Comparison of ENCODE assay signal across 8 mouse cellular contexts in genomic region chr13:55635146-55635571, GRCm38 (mm10). TPM values are rescaled to one million over a fixed set of nuclear protein-coding genes. Genes with fewer than 3 reads are reported as not detected.
A peak's percentile ranks its signal among the peaks of the same experiment; 100 is the strongest.
DNase-seq lines count a peak whose midpoint lies in the region; ATAC-seq lines count a peak whose summit lies in the region.

No protein-coding gene starts in this region.

- peaks cover 15% of the 10 kb centered on the region for H3K4me1 ChIP-seq in limb, embryonic 15.5 days
- peaks cover 14% of the 10 kb centered on the region; the same call in 1 of the 2 replicates for H3K4me1 ChIP-seq in stomach, embryonic 16.5 days (ENCODE audit: control insufficient read depth, insufficient read depth, low read length)

- H3K9me3 ChIP-seq in limb, embryonic 15.5 days = no peaks in the 10 kb centered on the region
- no peaks in the 10 kb centered on the region for H3K9me3 ChIP-seq in stomach, embryonic 16.5 days (replicated peaks; ENCODE audit: control insufficient read depth, low read length)

- peak overlapping the region; percentile 69 for H3K4me2 ChIP-seq in limb, embryonic 15.5 days
- H3K4me2 ChIP-seq in stomach, embryonic 16.5 days (ENCODE audit: low read depth, low read length) = peak overlapping the region; percentile 91

- no peak overlapping the region for H3K27ac ChIP-seq in limb, embryonic 15.5 days
- H3K27ac ChIP-seq in stomach, embryonic 16.5 days (ENCODE audit: low read length) = peak overlapping the region; percentile 11; the same call in 1 of the 2 replicates

- H3K36me3 ChIP-seq in limb, embryonic 15.5 days = peaks cover 57% of the 10 kb centered on the region
- peaks cover 9% of the 10 kb centered on the region; the same call in 1 of the 2 replicates for H3K36me3 ChIP-seq in stomach, embryonic 16.5 days (ENCODE audit: control insufficient read depth, insufficient read depth, low read length)

- H3K4me3 ChIP-seq in limb, embryonic 15.5 days = peak overlapping the region; percentile 98
- peak overlapping the region; percentile 68 for H3K4me3 ChIP-seq in stomach, embryonic 16.5 days (replicated peaks; ENCODE audit: low read length)

- peak overlapping the region; percentile 93 for H3K9ac ChIP-seq in limb, embryonic 15.5 days
- H3K9ac ChIP-seq in stomach, embryonic 16.5 days (ENCODE audit: low read length) = peak overlapping the region; percentile 86

- peak; percentile 61; the same call in 1 of the 2 replicates for ATAC-seq in cerebellum, adult (ENCODE audit: insufficient number of reproducible peaks, low FRiP score, low TSS enrichment)
- ATAC-seq in erythroid progenitor cell, adult 5-6 weeks (replicated peaks; ENCODE audit: low FRiP score, poor library complexity, severe bottlenecking) = peak; percentile 67
- ATAC-seq in limb, embryonic 15.5 days (ENCODE audit: insufficient number of reproducible peaks, low FRiP score, low TSS enrichment, low read depth) = 0 out of 2 replicates have a peak, but pooled peaks have one; percentile 55
- peak; percentile 43; the same call in 1 of the 2 replicates for ATAC-seq in stomach, embryonic 16.5 days (ENCODE audit: insufficient read depth, low FRiP score)

- 0% methylated on average over 40 of the region's 40 CpGs for WGBS in limb, embryonic 15.5 days
- under 1% methylated on average over 38 of the region's 40 CpGs for WGBS in stomach, embryonic 16.5 days

- no peak for DNase-seq in cerebellum, postnatal 36 days
- peak; percentile 12 for DNase-seq in 3T3-L1 (ENCODE audit: low read depth, low spot score)
- DNase-seq in urinary bladder, adult 18-20 months (ENCODE audit: low spot score in 2 of 2) = no peak
- DNase-seq in cerebellum, adult 9-11 months = no peak

- H3K27me3 ChIP-seq in limb, embryonic 15.5 days = no peaks in the 10 kb centered on the region
- no peaks in the 10 kb centered on the region for H3K27me3 ChIP-seq in stomach, embryonic 16.5 days (ENCODE audit: control insufficient read depth, insufficient read depth, low read length)

RNA-seq across cellular contexts. Expression of gene Ddx46, which starts 0.3 kb away (rescaled TPM):
- total RNA-seq in erythroid progenitor cell, adult 5-6 weeks (2015; ENCODE audit: low replicate concordance) = 40.7 and 51.2 TPM in 2 replicates
- total RNA-seq in erythroid progenitor cell, adult 5-6 weeks (2017; ENCODE audit: low replicate concordance) = 65.6 and 83.3 TPM in 2 replicates
- 30.7 and 33.4 TPM in 2 replicates for polyA plus RNA-seq in limb, embryonic 15.5 days (2015; fragmentation: Nextera tagmentation; extraction: Ambion mirVana)
- 31.2 and 32.5 TPM in 2 replicates for polyA plus RNA-seq in stomach, embryonic 16.5 days (2015; fragmentation: Nextera tagmentation; extraction: Ambion mirVana)

RNA-seq across cellular contexts. Expression of gene Caml, which starts 12.4 kb away (rescaled TPM):
- 15.5 and 34.6 TPM in 2 replicates for total RNA-seq in erythroid progenitor cell, adult 5-6 weeks (2015; ENCODE audit: low replicate concordance)
- 34.7 and 35.4 TPM in 2 replicates for total RNA-seq in erythroid progenitor cell, adult 5-6 weeks (2017; ENCODE audit: low replicate concordance)
- 56.0 and 57.8 TPM in 2 replicates for polyA plus RNA-seq in limb, embryonic 15.5 days (2015; fragmentation: Nextera tagmentation; extraction: Ambion mirVana)
- 44.3 and 52.8 TPM in 2 replicates for polyA plus RNA-seq in stomach, embryonic 16.5 days (2015; fragmentation: Nextera tagmentation; extraction: Ambion mirVana)

RNA-seq across cellular contexts. Expression of gene B4galt7, which starts 35.5 kb away (rescaled TPM):
- 2.9 and 3.4 TPM in 2 replicates for total RNA-seq in erythroid progenitor cell, adult 5-6 weeks (2015; ENCODE audit: low replicate concordance)
- total RNA-seq in erythroid progenitor cell, adult 5-6 weeks (2017; ENCODE audit: low replicate concordance) = 0.53 and 4.0 TPM in 2 replicates
- 34.0 TPM in 2 replicates for polyA plus RNA-seq in limb, embryonic 15.5 days (2015; fragmentation: Nextera tagmentation; extraction: Ambion mirVana)
- 20.5 and 24.5 TPM in 2 replicates for polyA plus RNA-seq in stomach, embryonic 16.5 days (2015; fragmentation: Nextera tagmentation; extraction: Ambion mirVana)

RNA-seq across cellular contexts. Expression of gene B230219D22Rik, which starts 57.8 kb away (rescaled TPM):
- total RNA-seq in erythroid progenitor cell, adult 5-6 weeks (2015; ENCODE audit: low replicate concordance) = 38.9 and 52.4 TPM in 2 replicates
- 25.3 and 33.8 TPM in 2 replicates for total RNA-seq in erythroid progenitor cell, adult 5-6 weeks (2017; ENCODE audit: low replicate concordance)
- polyA plus RNA-seq in limb, embryonic 15.5 days (2015; fragmentation: Nextera tagmentation; extraction: Ambion mirVana) = 47.0 and 54.3 TPM in 2 replicates
- polyA plus RNA-seq in stomach, embryonic 16.5 days (2015; fragmentation: Nextera tagmentation; extraction: Ambion mirVana) = 47.6 and 50.5 TPM in 2 replicates
